Mouse (Mus musculus): ENCODE data around the gene Arf6.

Arf6 gene

DNA sequence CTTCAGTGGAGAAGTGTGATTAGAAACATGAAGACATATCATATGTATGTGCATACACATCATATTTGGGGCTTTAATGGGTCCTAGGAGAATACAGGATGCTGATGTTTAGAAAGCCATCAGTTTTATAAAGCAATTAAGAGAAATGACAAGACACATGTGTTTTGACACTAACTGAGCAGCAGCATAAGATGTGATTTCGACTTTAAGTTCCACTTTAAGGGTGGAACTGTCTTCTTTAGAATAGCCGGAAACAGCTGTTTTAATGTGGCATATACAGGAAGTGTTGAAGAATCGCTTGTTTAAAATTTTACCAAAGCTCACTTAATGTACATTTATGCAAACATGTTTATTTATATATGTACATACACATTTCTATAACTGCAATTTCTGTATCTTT is 41.4 kb downstream of the Arf6 start:
- DNase-seq (ENCODE audit: low spot score) = no peak

DNA sequence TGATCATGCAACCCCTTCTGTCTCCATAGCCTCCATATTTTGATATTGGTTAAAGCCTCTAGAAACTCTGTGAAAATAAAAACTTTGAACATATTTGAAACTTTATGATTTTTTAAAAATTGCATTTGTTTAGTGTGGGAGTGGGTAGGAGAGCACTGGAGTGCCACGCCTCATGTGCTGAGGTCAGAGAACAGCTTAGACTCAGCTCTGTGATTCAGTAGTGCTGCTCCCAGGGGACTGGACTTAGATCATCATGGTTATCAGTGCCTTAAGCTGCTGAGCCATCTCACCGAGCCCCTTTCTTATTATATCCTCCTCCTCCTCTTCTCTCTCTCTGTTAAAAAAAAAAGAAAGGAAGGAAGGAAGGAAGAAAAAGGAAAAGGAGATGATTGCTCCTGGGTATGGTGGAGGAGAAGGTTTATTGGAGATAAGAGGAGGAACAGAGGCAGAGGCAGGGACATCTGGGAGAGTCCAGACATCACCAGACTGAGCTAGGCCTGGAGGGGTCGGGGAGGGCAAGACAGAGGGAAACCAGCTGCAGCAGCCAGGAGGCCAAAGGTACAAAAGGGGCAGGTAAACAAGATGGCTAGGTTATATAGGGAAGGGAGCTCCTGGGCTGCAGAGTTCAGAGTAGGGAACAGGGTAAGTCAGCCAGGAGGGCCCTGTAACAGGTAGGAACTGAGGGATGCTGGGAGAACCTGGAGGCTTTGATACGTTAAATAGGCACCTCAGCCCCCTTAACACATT is 43.0 kb downstream of the Arf6 start:
- DNase-seq (ENCODE audit: low spot score) = no peak

DNA sequence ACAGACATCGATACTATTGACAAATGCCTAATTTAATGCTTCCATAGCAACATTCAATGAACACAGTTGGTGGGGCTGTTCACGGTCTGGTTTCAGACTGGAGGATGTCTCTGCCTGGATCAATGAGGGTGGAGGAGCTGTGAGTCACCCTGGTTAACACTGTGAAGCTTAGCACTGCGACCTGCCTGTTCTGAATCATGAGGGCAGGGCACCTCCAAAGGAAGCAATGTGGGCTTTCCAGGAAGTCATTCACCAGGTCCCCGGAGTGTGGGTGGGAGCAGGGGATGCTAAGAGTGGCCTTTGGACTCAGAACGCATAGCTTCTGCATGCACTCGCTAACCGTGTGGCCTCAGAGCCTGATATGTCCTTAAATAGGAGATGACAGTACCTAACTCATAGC is 44.8 kb downstream of the Arf6 start:
- DNase-seq (ENCODE audit: low spot score) = no peak

DNA sequence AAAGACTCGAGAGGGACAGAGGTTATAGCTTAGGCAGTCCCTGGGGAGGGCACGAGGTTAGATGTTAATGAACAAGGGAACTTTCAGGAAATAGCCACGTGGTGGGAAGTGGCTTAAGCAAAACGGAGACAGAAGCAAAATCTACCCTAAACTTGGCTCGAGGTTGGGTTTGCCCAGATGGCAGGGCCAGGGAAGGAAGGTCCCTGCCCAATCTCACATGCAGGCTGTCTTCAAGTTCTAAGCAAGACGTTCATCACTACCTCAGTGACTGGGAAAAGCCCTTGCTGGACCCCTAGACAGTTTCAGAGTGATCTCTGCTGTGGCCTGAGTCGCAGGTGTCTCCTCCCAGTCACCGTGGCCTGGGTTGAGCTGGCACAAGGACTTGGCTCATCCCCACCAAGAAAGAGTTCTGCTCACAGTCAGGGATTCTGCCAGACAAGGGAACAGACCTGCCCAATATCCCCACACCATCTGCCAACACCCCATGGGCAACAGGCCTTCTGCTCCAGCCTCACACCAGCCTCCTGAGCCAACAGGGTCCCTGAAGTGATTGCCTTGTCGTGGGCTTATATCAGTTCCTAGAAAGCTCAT is 45.8 kb downstream of the Arf6 start:
- DNase-seq (ENCODE audit: low spot score) = no peak

- no peak for DNase-seq (ENCODE audit: low spot score)
Measured at GRCm38 (mm10) chr12:69418606-69419005, 46.7 kb downstream of the Arf6 start.

DNA sequence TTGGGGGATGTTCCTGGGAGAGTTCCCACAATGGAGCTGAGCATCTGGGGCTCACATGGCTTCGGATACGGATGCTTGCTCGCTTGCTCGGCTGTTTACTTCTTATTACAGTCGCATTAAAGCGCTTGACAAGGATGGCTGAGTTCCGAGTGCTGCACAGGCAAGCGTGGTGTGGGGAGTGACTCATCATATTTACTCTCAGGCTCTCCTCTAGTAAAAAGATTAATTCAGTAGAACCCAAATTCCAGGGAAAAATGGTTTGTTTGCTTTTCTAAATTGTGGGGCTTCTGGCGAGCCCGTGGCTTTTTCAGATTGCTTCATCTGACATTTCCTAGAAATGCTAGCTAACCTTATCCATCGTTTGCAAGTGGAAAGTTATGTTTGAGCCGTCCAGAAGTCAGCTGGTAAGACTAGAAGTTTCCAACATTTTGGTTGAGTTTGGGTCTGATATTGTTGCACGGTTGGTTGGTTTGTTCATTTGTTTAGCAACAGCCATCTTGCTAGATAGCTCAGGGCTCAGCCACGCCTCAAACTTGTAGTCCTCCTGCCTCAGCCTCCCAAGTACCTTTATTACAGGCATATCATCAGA is 47.2 kb downstream of the Arf6 start:
- no peak for DNase-seq (ENCODE audit: low spot score)

GRCm38 (mm10) chr12:69419606-69420005 is 47.7 kb downstream of the Arf6 start:
- DNase-seq (ENCODE audit: low spot score) = no peak

DNA sequence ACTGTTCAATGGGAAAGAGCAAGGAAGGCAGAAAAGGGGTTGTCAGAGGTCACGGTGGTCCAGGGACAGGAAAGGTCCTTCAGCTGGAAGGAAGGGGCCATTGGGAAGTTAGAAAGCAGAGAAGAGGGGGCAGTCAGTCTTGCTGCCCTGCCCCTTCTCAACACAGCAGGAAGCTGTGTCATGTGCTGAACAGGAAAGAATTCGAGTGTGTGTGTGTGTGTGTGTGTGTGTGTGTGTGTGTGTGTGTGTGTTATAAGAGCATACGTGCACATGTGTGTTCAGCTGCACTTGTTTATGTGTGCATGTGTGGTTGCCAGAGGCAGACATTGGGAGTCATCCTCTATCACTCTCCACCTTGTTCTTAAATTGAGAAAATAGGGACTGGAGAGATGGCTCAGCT is 48.8 kb downstream of the Arf6 start:
- DNase-seq (ENCODE audit: low spot score) = no peak

- DNase-seq (ENCODE audit: low spot score) = no peak
Measured at GRCm38 (mm10) chr12:69422827-69423537, 51.0 kb downstream of the Arf6 start.

All from c-Kit-positive CD71-positive TER-119-positive erythroid progenitor cells, embryonic 14.5 days (primary cell).